Mouse (Mus musculus) cerebellum, adult 2 months (tissue): Measurements from ENCODE around the gene Opa3. TPM values are rescaled to one million over a fixed set of nuclear protein-coding genes. Genes with fewer than 3 reads are reported as not detected.

ENCODE experiments used
- DNase-seq, 2 experiments: peaks; one replicate each; pipeline ENCODE4 v3.0.0; 2021
- H3K27ac ChIP-seq: fragments of 200-500 bp; 2 replicates; pipeline ENCODE4 v1.5.1; 2012; ENCODE audit warnings: low read length, control low read depth, inconsistent platforms; ENCODE audit not compliant: insufficient read depth
- H3K27me3 ChIP-seq: fragments of 200-500 bp; 2 replicates; pipeline ENCODE4 v1.6.1; 2012; ENCODE audit warnings: inconsistent platforms, mild to moderate bottlenecking, low read length, moderate library complexity; ENCODE audit not compliant: control insufficient read depth, insufficient read depth
- H3K4me1 ChIP-seq: fragments of 200-500 bp; 2 replicates; pipeline ENCODE4 v1.6.1; 2011; ENCODE audit warnings: low read length; ENCODE audit not compliant: control insufficient read depth, insufficient read depth
- H3K4me3 ChIP-seq: fragments of 200-500 bp; replicated peaks from 2 replicates; pipeline ENCODE3; 2011; ENCODE audit warnings: mild to moderate bottlenecking, low read depth, low read length, control low read depth; ENCODE audit not compliant: insufficient read depth
- CTCF ChIP-seq: fragments of 200-500 bp; IDR thresholded peaks from 2 replicates; pipeline ENCODE4 v1.5.1; 2011; ENCODE audit warnings: low read depth, mild to moderate bottlenecking, control low read depth, low read length, moderate library complexity, borderline replicate concordance; ENCODE audit not compliant: insufficient read depth
- POLR2A ChIP-seq: fragments of 200-500 bp; IDR thresholded peaks from 2 replicates; pipeline ENCODE4 v1.6.1; 2011; ENCODE audit warnings: low read length, control low read depth, borderline replicate concordance; ENCODE audit not compliant: insufficient read depth
- WGBS: fragments of 180-500 bp; shearing (Covaris S2); methylation state at CpG from one replicate; pipeline ENCODE4 v1.1.7; 2018; 5-methylcytosine and 5-hydroxymethylcytosine counted together
- polyA plus RNA-seq: library from polyadenylated mRNA; depleted of rRNA; stranded (reverse); fragments of >200 nt; gene quantifications from 2 replicates; pipeline ENCODE4 v1.2.3, GENCODE M21; 2012

The Opa3 gene
- polyA plus RNA-seq, 1 experiment = 40.1 TPM

- no peaks in the 10 kb centered on the region for H3K27me3 ChIP-seq
- peak overlapping the region; percentile 53 for H3K4me3 ChIP-seq
- no peaks in the 10 kb centered on the region for H3K4me1 ChIP-seq
- 17% methylated on average over 22 of the region's 22 CpGs for WGBS
- peak; percentile 95 to 98 for DNase-seq
- 0 out of 2 replicates have a peak overlapping the region, but pooled peaks have one; percentile 9 for H3K27ac ChIP-seq
- TF ChIP-seq POLR2A (peak; percentile 29; the same call in 1 of the 2 replicates), CTCF (peak; percentile 87)
Measured at GRCm38 (mm10) chr7:19295503-19296185, 67.5 kb downstream of the Opa3 start.

- 86% methylated on average over 6 of the region's 6 CpGs for WGBS
- Histone ChIP-seq H3K27ac (no peak overlapping the region), H3K4me3 (no peak overlapping the region), H3K4me1 (no peaks in the 10 kb centered on the region; the same call in 1 of the 2 replicates), H3K27me3 (no peaks in the 10 kb centered on the region)
- TF ChIP-seq CTCF = no peak
- no peak for TF ChIP-seq POLR2A
- DNase-seq = no peak
Measured at GRCm38 (mm10) chr7:19297034-19297433, 68.9 kb downstream of the Opa3 start.

GRCm38 (mm10) chr7:19297794-19298193, 69.7 kb downstream of the Opa3 start:
- Histone ChIP-seq H3K27me3 (no peaks in the 10 kb centered on the region), H3K4me1 (no peaks in the 10 kb centered on the region; the same call in 1 of the 2 replicates)
- WGBS = 88% methylated on average over 5 of the region's 5 CpGs

GRCm38 (mm10) chr7:19299194-19299593, 71.1 kb downstream of the Opa3 start:
- no peak overlapping the region for H3K27ac ChIP-seq
- no peak overlapping the region for H3K4me3 ChIP-seq
- TF ChIP-seq POLR2A (no peak), CTCF (peak; percentile 76)
- WGBS = 10% methylated on average over 3 of the region's 3 CpGs
- no peaks in the 10 kb centered on the region for H3K27me3 ChIP-seq
- peak; percentile 52 to 56 for DNase-seq
- H3K4me1 ChIP-seq = peaks cover 3% of the 10 kb centered on the region; the same call in 1 of the 2 replicates

More at GRCm38 (mm10) chr7:19297794-19298193, 69.7 kb downstream of the Opa3 start:
- no peak for DNase-seq
- TF ChIP-seq POLR2A (no peak), CTCF (no peak)
- Histone ChIP-seq H3K27ac (no peak overlapping the region), H3K4me3 (no peak overlapping the region)

GRCm38 (mm10) chr7:19300501-19301421, 72.6 kb downstream of the Opa3 start:
- H3K27me3 ChIP-seq = peaks cover 2% of the 10 kb centered on the region; the same call in 1 of the 2 replicates
- H3K4me1 ChIP-seq = peaks cover 3% of the 10 kb centered on the region; the same call in 1 of the 2 replicates
- TF ChIP-seq POLR2A = 0 out of 2 replicates have a peak, but pooled peaks have one; percentile 17
- TF ChIP-seq CTCF = peak; percentile 97
- H3K4me3 ChIP-seq = peak overlapping the region; percentile 62
- no peak overlapping the region for H3K27ac ChIP-seq
- DNase-seq = peak; percentile 86 to 87
- WGBS = under 1% methylated on average over 29 of the region's 29 CpGs

- no peak for TF ChIP-seq POLR2A
- DNase-seq = peak in 1 of 2 experiments; percentile 53
- peaks cover 3% of the 10 kb centered on the region; the same call in 1 of the 2 replicates for H3K4me1 ChIP-seq
- 6% methylated on average over 16 of the region's 16 CpGs for WGBS
- peak overlapping the region; percentile 62 for H3K4me3 ChIP-seq
- peaks cover 2% of the 10 kb centered on the region; the same call in 1 of the 2 replicates for H3K27me3 ChIP-seq
- H3K27ac ChIP-seq = no peak overlapping the region
Measured at GRCm38 (mm10) chr7:19301461-19302263, 73.5 kb downstream of the Opa3 start.
